Mouse (Mus musculus): ENCODE measurements around the gene Phactr1.

GRCm38 (mm10) chr13:42835441-42835840, 155.0 kb downstream of the Phactr1 start:
- TF ChIP-seq USF1 (IDR thresholded peaks at IDR 0.05; ENCODE audit: low read depth) (no peak), POLR2A (IDR thresholded peaks at IDR 0.05; ENCODE audit: insufficient read length, low read depth) (no peak), TCF12 (IDR thresholded peaks at IDR 0.05; ENCODE audit: insufficient read depth, poor library complexity, severe bottlenecking) (no peak)
